Mouse (Mus musculus) adrenal gland, postnatal 14 days (tissue): ENCODE data around the gene Slc41a3. TPM values are rescaled to one million over a fixed set of nuclear protein-coding genes. Genes with fewer than 3 reads are reported as not detected.

Experiments
- DNase-seq: peaks from one replicate; pipeline ENCODE4 v3.0.0; 2021; ENCODE audit warnings: mixed read lengths
- long read RNA-seq, 2 experiments: library from polyadenylated mRNA; stranded (forward); transcript quantifications; one replicate each; pipeline ENCODE4 v2.0.0; 2021
- total RNA-seq: library from RNA; stranded (reverse); gene quantifications from 2 replicates; pipeline ENCODE4 v1.2.3, GENCODE M21; 2021

The Slc41a3 gene
- 21.4 and 25.2 TPM in 2 replicates for total RNA-seq
- long read RNA-seq, experiment 1, transcript Slc41a3-202 (11 exons, 2,412 nt): major isoform, 24 of 56 reads
- long read RNA-seq, experiment 1, transcript Slc41a3-201 (10 exons, 2,324 nt): minor isoform, 13 of 56 reads
- long read RNA-seq, experiment 1, partial matches to known transcripts: 6 of 56 reads
- long read RNA-seq, experiment 1, other reads (novel, unspliced or antisense): 13 of 56 reads
- long read RNA-seq, experiment 2, transcript Slc41a3-201 (10 exons, 2,324 nt): minor isoform, 12 of 40 reads
- long read RNA-seq, experiment 2, transcript Slc41a3-202 (11 exons, 2,412 nt): major isoform, 16 of 40 reads
- long read RNA-seq, experiment 2, partial matches to known transcripts: 5 of 40 reads
- long read RNA-seq, experiment 2, other reads (novel, unspliced or antisense): 7 of 40 reads

DNA sequence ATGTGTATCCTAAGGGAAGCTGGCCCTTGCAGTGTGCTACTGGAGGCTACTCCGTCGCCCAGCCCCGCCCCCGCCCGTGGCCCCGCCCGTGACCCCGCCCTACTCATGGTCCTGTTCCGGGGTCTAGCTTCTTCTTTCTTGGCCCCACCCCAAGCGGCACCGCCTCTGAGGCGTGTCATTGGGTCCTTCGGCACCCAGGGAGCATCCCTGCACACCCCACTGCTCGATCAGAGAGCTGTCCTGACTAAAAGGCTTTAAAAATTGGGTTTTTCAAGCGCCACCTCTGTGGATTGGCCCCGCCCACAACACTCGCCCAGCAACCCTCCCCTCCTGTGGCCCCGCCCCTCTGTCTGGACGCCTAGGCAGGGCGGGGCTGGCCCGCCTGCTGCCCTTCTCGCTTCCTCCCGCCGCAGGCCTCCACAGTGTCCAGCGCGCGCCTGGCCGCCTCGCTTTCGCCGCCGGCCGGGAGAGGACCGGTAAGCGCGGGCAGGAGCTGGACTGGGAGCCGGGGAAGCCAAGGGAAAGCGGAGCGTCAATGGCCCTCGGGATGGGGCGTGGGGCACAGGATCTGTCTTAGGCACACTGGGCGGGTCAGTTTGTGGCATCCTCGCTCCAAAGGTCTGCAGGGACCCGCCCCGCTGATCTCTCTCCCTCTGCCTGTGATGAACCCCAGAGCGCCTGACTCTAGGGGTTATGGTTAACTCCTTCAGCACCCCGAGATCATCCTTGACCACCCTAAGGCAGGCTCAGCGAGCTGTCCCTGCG lies at the start of gene Slc41a3:
Gene Slc41a3 (plus strand): TSS at position 193 of the 765 bp plus-strand sequence.
- DNase-seq: peak; percentile 97

- DNase-seq: peak; percentile 37
Observed at GRCm38 (mm10) chr6:90556534-90557058, 47.9 kb upstream of the Slc41a3 start.

DNA sequence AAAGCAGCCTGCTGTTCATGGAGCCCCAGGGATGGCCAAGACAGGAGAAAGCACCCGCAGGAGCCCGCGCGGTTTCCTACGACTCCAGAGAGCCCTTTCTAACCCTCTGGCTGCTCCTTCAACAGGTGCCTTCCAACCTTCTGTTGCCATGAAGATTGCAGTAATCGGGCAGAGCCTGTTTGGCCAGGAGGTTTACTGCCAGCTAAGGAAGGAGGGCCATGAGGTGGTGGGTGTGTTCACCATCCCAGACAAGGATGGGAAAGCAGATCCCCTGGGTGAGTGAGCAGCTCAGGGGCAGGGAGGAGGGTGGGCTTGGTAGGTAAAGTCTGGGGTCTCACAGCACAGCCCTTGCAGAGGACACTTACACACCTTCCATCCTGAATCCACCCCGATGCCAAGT lies 47.4 kb upstream of the Slc41a3 start:
- no peak for DNase-seq

DNA sequence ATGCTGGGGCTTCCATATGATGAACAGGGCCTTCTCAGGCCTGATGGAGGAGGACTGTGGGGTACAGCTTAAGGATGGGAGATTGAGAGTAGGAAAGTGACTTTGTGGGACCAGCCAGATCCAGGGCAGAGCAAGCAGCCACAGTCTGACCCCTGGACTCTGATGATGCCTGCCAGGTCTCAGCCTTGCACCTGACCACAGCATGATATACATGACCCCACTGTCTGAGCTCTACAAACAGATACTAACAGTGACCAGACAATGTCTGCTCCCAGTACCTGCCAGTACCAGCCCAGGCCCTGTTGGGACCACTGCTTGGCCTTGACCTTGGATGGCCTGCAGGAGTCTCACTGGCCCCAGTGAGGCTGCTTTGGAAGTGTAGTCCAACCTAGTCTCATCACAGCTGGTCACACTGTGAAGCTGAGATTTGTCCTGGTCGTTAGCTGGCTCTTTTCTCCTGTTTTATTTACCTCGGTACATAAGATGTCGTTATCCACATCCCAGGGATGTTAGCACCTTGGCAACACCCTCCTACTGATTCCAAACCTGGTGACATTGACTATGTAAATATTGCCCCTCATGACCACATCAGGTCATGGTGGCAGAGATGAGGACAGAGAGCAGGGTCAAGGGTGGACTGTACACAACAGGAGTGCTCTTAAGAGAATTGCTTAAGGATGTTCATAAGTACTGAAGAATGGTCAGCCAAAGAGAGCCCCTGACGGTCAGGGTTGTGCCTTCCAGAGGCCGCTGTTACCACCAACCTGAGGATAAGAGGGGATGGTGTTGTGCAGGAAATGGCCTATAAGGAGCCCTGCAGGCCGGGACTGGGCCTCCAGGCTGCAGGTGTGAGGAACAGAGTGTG lies 46.5 kb upstream of the Slc41a3 start:
- DNase-seq: no peak

DNA sequence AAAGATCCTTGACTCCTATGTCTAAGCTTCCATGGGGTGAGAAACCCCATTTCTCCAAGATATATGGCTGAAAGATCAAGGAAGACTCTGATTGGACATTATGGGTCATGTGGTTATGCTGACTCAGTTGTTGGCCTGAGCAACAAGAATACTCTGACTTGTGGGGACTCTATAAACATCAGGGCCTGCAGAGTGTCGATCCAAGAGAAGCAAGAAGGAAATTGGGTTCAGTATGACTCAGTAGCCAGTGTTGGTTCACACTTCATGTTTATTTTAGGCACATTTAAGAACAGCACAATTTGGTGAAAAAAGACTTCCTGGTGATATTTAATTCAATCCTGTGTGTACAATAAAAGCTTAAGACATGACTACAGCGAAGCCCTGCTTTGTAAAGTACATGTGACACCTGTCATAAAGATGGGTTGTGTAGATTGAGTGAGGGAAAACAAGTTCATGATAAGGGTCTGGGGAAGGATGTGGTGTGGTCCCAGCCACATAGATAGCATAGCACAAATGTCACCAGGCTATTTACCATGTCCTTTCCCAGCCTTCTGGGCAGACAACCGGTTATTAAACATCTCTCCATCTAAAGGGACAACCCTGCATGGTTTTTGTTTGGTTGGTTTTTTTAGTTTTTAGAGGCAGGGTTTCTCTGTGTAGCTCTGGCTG lies 44.0 kb upstream of the Slc41a3 start:
- DNase-seq: no peak

DNA sequence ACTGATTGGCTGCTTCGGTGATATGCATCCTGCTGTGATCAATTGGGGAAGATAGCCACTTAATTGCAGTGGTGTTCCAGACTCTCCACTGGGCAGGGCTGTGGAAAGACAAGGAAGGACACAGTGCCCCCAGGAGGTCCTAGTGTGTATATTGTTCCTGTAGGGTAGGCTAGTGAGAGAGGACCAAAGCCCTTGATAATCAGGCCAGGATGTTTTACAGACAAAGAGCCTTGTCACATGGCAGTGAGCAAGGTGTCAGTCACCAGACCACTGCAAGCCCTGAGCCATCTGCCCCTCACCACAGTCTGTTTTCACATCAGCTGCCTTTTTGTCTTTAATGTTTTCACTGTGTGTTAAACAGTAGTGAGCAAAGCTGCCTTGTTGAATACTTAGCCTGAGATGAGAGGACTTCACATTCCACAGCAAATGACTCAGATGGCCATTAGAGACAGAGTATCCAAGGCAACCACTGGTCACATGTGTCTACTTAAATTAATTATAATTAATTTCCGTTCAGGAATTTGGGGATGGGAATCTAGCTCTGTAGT lies 43.2 kb upstream of the Slc41a3 start:
- no peak for DNase-seq

- DNase-seq: peak; percentile 45
Observed at GRCm38 (mm10) chr6:90564240-90564639, 40.3 kb upstream of the Slc41a3 start.

DNA sequence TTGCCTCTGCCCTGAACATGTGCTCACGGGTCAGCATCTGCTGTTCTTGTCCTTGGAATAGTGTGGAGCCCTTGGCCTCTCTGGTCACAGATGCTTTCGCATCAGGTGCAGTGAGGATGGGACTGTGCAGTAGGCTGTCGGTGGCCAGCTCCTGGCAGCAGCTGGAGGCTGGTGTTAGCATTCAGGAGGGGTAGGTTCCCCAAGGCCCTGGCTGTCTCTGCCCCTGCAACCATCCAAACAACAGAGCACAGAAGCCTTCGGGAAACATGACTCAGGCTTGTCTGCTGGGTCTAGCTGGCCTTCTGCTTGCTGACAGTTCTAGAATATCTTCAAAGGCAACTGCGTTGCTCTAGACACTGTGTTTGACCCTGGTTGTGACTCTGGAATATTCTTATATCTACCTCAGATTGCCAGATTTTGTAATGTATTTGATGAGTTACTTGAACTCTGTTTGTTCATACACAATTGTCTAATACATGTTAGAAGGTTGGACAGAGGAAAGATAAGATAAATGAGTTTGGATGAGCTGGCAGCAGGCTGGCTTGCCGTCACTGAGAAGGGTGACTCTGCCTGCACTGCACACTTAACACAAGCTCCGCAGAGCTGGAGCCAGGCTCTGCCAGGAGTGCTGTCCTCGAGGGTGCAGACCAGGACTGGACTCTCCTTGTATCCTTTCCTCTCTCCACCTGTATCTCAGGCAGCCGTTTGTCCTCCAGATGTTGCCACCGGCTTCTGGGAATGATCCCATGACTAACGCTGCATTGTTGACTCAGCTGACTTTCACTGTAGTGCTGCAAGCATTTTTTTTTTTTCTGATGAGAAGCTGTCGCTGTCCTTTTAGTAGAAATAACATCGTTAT lies 38.9 kb upstream of the Slc41a3 start:
- peak; percentile 74 for DNase-seq

DNA sequence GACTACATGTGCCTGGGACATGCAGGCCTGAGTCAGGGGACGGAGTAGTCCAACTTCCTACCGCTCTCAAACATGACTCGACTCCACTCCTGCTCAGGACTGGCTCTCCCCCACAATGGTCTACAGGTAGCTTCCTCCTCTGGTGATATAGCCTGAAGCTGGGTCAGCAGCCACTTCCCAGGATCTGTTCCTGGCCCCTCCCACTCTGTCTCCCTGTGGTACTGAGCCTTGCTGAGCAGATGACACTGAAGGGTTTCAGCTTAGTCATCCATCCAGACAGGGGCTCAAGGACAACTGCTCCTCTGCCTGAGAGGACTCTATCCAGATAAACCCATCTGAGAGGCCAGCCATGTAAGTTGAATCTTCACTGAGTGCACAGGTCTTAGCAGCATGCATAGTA lies 37.0 kb upstream of the Slc41a3 start:
- DNase-seq: peak; percentile 73

DNA sequence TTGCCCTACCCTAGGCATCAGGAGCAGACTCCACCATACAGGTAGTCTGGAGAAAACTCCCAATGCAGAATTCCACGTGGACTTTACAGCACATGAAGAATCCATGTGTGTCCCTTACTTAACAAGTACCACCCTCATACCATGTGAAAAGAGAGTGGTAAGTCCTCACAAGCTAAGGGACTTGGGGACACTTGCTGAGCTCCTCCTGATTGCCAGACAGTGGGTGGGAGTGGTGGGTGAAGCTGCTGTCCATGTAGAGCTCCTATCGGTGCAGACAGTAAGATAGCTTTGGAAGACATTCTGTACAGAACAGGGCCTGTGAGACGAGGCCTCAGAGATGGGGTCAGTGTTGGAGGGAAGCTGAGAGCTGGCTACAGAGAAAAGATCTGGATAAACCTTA lies 36.6 kb upstream of the Slc41a3 start:
- no peak for DNase-seq

GRCm38 (mm10) chr6:90568721-90569120 lies 35.8 kb upstream of the Slc41a3 start:
- DNase-seq: no peak

DNA sequence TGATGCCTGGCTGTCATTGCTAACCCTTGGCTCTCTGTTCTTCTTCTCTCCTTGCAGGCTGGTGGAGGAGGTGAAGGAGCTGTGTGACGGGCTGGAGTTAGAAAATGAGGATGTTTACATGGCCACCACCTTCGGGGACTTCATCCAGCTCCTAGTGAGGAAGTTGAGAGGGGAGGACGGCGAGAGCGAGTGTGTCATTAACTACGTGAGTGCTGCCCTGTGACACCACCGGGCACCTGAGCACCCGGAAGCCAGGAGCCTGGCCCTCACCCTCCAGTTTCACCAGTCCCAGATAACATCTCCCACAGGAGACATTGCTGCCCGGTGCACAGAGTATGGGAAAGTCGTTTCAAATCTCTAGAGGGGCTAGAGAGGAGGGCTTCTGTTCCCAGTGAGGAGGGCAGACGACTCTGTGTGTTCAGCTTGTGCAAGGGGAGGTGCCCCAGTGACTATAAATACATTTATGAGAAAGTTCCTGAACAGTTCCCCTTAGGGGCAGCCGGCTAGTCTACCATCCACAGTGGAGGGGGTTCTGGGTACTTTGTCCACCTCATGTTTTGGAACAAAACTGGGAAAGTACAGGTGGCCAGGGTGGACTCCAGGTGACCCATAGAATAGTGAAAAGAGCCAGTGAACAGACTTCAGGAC lies 34.7 kb upstream of the Slc41a3 start:
- no peak for DNase-seq

DNA sequence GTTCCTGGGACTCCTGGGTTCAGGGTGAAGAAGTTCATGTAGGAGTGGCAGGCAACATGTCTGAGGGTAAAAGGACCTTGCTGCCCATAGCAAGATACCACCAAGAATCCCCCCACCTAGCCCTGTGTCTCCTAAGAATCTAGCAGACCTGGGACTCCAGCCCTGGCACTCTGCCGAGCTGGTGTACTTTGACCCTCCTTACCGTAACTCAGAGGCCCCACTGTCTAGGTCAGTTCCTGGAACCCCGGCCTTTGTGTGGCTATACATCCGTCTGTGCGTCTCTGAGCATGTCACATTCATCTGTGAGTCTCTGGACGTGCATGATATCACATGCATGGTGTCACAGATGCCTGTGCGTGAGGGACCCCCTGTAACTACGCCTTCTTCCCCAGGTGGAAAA lies 34.1 kb upstream of the Slc41a3 start:
- no peak for DNase-seq

DNA sequence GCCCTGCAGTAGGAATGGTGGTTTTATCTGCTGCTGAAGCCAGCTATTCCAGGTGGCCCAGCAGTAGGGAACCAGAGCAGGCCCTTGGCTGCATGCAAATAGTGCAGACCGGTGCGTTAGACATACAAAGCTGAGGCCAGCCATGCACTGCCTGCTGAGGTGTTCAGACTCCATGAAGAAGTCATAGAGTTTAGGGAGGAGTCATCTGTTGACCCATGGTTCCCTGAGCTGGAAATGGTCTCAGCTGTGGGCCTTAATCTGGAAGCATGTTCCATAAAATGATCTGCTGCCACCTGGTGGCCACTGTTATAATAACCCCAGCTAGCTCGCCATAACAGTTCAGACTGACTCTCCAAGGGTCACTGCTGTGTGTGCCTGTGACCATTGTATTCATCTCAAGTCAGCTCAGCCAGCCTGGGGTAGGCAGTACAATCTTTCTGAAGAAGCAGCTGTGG lies 29.2 kb upstream of the Slc41a3 start:
- DNase-seq: peak; percentile 87

DNA sequence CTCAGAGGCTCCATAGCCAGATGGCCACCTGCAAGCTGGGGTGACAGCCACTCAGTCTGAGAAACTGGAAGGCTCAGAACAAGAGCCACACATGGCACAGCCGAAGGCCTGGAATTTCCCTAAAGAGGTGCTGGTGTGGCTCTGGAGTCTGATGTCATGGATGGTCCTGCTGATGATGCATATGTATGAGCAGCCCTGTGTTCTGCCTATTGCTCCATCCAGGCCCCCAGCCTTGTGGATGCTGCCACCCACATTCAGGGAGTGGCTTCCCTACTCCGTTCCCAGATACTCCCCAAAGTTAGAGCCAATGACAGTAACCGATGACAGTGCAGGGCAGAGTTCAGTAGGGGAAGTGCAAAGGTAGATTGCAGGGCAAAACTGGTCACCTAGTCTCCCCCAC lies 26.4 kb upstream of the Slc41a3 start:
- no peak for DNase-seq

DNA sequence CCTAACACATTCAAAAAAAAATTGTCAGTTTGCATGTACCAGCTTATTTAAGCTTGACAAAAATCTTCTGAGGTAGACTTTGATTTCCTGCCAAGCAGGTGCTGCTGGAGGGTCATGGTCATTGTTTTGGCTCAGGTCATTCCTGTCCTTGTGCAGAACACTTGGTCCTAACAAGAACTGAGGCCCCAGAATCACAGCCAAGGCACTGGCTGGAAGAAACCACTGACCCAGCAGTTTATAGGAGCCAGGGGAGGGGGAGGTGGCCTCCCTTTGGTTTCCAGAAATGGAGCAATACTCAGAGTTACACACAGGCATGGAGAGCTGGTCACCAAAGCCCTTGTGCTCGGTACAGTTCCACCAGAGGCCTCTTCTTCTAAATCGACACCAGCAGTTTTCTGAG lies 22.2 kb upstream of the Slc41a3 start:
- DNase-seq: peak; percentile 28

- no peak for DNase-seq
Observed at GRCm38 (mm10) chr6:90588113-90588512, 16.4 kb upstream of the Slc41a3 start.

DNA sequence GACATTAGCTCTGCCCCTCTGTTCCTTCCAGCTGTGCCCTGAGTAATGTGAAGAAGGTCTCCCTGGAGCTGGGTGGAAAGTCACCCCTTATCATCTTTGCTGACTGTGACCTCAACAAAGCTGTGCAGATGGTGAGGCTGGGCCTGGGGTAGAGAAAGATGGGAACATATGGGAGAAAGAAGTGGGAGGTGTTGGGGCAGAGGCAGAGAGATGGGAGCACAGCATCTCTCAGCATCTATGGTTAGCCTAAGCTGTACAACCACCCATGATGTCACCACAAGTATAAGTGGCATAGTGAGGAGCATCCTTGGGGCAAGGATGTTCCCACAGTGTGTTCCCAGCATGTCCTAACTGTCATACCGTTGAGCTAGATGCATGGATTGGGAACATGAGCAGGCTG lies 13.8 kb upstream of the Slc41a3 start:
- no peak for DNase-seq

GRCm38 (mm10) chr6:90594972-90595371 lies 9.6 kb upstream of the Slc41a3 start:
- no peak for DNase-seq

DNA sequence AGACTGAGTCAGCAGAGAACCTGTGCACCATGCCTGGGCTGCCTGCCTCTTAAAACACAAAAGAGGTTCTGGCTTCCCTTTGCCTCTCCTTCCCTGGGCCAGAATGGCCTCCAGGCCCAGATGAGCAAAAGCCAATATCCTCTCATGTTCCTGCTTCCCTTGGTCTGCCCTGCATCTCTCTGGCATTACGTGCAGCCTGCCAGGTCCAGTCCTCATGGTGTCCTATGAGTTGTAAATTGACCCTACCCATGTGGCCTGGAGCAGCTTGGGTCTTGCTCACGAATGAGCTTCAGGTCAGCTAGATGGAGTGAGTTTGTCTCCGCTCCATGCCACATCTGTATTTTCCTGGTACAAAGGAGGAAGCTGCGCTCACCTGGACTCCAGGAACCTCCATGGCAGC lies 7.5 kb upstream of the Slc41a3 start:
- no peak for DNase-seq
